Mouse (Mus musculus) heart, postnatal 14 days (tissue): Measurements from ENCODE around the gene Gpr65. TPM values are rescaled to one million over a fixed set of nuclear protein-coding genes. Genes with fewer than 3 reads are reported as not detected.

Experiments used
- DNase-seq, 2 experiments: peaks; one replicate each; pipeline ENCODE4 v3.0.0; 2021 to 2022
- intact Hi-C: fragments of 180-260 bp; cut with DNase I; formaldehyde crosslinking; loops from one replicate; pipeline ENCODE4 v1.15.1; 2025
- total RNA-seq, 2 experiments: library from RNA; stranded (reverse); gene quantifications; 2 replicates each; pipeline ENCODE4 v1.2.3; 2021

Gpr65 gene
- total RNA-seq, 2 experiments from 2014 or later = 0.43 to 1.3 TPM

DNA sequence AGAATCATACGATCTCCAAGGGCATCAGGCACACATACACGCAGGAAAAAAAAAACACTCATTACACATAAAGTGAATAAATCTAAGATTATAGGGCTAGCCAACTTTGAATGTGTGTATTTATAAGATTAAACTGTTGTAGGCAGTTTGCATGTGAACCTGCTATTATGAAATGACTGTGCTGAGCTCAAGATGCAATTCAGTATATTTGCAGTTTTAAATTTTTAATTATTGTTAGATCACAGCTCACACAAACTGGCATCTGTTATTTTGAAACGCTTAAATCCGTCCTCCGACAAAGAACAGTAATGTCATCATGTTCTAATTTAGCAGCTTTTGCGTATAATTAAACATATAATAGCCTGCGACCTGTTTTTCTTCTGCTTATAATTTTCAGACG lies 12.6 kb downstream of the Gpr65 start:
- intact Hi-C loops = loop anchor here (5.0 to 10.0 kb wide), 2 partner anchors 66 to 344 kb away; partner anchors contain the start of gene Spata7
- no peak for DNase-seq

DNA sequence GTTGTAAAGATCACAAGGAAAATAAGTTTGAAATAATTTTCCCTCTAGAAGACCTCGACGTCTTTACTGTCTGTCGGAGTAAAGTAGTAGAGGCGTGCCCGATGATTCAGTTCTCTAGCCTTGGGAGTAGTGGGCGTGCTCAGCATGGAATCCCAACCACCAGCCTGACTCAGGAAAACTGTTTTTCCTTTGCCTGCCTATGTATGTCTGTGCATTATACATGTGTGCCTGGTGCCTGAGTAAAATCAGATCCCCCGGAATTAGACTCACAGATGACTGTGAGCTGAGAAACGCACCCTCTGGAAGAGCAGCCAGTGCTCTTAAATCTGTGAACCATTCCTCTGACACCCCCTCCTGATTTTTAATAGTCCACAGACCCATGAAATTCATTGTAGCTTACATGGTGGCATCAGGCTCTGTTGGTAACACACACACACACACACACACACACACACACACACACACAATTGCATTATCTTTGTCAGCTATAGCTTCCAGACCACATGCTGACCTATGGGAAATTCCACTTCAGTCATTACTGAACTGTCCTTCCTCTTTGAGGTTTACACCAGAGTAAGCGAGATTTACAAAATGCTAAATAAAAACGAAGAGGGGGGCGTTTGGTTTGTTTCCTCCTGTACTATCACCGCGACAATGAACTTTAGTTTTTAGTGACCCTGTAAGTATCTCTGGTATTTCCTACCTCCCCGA lies 14.5 kb downstream of the Gpr65 start:
- intact Hi-C loops = loop anchor here (5.0 to 10.0 kb wide), 2 partner anchors 64 to 342 kb away; partner anchors contain the start of gene Spata7
- DNase-seq = no peak

DNA sequence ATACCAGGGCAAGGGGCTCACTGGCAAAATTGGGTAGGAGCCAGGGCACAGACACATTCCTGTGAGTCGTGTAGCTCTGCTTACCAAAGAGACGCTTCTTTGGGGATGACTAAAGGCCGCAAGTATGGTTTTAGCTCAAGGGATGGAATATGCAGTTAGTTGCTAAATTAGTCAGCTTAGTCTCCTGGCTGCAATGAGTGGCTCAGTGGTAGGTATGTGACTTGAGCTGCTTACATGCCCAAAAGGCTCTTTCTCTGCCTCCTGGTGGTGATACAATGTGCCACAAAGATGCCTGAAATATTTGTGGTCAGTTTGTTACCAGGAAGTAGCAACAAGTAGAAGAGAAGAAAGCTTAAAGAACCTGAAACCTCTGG lies 15.0 kb downstream of the Gpr65 start:
- intact Hi-C loops = loop anchor here (5.0 to 10.0 kb wide), 2 partner anchors 64 to 341 kb away; partner anchors contain the start of gene Spata7
- DNase-seq = no peak

DNA sequence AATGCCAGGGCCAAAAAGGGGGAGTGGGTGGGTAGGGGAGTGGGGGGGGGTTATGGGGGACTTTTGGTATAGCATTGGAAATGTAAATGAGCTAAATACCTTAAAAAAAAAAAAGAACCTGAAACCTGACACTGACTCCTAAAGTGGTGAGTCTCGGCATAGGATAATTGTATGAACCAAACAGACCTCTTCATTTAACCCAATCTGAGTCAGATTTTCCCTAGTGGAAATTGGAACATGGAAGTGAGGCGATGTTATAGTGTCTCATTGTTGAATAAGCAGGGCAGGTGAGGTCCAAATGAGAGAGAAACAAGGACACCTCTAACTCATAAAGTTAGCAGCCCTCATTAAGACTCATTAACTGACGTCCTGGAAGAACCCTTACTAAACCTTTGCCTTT lies 16.0 kb downstream of the Gpr65 start:
- no peak for DNase-seq
- intact Hi-C loops = loop anchor here (5.0 to 10.0 kb wide), 2 partner anchors 63 to 340 kb away; partner anchors contain the start of gene Spata7

DNA sequence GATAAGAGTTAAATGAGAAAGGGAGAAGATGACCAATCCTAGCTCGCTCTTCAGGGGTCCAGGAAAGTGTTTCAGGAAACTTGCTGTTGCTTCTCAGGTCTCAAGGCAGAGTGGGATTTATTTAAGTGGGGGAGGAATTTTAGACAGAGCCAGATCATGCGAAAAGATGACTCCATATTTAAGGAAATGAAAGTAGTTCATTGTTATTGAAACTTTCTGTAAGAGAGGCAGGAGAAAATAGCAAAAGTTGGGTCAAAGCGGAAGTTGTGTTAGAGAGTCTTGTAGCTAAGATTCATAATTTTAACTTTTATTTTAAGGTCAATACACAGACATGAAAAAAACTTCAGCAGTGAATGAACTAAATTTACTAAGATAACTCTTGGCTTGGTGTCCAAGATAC lies 22.0 kb downstream of the Gpr65 start:
- intact Hi-C loops = no loop called here
- no peak for DNase-seq

DNA sequence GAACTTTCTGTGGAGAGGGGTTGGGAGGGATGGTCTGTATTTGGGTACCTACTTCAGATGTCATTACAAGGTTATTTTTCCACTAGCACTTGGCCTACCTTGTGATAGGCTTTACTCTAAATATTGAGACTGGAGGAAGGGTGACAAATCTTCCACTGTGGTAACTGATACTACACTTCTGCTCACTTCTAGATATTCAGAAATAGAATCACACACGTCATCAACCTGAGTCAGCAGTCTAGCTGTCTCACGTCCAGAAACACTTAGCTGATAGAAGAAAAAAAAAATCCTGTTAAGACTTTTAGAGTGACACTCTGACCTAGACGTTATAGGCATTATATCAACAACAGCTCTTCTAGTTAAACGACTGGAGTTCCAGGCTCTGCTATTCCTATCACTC lies 23.8 kb downstream of the Gpr65 start:
- intact Hi-C loops = no loop called here
- no peak for DNase-seq

DNA sequence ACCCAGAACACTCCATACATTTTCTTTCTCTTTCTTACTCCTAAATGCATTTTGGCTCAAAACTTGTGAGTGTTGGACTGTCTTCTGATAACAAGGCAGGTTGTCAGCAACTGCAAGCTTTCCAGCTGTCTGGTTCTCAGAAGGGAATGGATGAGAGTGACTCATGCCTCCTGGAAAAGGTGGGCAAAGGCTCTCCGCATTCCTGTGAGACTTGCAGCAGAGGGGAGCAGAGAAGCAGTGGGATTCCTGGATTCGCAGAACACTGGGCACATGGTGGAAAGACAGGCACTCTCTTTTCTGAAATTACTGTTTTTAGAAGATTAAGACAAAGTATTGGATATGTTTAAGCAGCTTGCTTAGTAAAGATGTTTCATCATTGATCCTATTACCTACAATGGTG lies 25.8 kb downstream of the Gpr65 start:
- no peak for DNase-seq

DNA sequence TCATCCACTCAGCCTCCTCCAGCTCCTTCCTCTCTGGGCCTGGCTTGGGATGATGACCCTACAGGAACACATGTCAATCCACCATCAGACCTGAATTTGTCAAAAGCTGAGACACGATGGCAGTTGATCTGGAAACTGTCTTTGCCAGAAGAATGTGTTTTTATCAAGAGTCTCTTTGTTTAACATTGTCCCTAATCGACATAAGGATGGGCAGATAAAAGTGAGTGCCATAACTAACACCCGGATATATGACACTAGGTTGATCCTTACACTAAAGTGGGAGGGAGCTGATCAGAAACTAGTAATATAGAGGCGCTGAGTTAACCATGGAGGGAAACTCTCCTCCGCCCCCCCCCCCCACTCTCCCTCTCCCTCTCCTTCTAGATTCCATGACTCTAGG lies 33.5 kb downstream of the Gpr65 start:
- intact Hi-C loops = no loop called here
- no peak for DNase-seq

More for the DNA sequence above, 25.8 kb downstream of the Gpr65 start:
- intact Hi-C loops = no loop called here

DNA sequence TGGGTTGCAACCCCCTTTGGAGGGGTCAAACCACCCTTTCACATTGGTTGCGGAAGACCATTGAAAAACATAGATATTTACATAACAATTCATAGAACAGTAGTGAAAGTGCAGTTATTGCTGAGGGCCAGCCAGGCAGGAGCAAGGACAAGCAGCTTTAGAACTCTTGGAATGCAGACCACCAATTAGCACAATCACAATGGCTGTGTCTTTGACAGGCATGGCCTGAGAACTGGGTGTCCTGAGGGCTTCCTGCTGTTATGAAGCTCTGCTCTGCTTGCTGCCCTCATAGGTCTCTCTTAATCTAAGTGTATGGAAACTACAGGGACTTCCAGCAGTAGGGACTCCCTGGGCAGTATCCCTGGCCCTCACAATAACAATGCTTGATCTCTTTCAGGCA lies 34.6 kb downstream of the Gpr65 start:
- intact Hi-C loops = no loop called here
- no peak for DNase-seq

DNA sequence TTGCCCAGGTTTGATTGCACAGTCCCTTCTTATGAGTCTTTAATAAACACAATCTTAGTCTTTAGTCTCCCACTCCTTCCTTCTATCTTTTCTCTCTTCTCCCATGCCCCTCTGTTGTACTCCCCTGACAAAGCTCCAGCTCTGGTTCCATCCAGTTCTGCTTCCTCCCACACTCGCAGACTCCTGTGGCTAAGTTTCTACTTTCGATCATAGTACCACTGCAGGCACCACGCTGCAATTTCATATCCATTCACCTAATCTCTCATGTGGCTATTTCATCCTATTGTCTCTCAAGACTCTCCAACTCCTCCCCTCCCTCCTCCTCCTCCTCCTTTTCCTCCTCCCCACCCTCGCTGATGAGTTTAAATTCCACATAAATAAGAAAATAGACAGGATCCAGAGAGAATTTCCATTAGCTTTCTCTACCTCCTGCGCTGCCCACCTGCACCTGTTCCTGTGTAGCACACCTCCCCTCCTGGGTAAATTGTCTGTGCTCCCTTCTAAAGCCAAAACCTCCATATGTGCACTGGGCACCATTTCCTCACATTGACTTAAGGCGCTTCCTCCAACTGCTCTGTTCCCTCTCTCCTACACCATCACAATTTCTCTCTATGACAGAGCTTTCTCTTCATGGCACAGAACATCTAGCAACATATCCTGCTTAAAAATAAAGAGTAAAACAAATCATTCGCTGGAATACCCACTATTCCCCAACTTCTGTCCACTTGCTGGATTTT lies 38.9 kb downstream of the Gpr65 start:
- intact Hi-C loops = no loop called here
- DNase-seq = no peak

DNA sequence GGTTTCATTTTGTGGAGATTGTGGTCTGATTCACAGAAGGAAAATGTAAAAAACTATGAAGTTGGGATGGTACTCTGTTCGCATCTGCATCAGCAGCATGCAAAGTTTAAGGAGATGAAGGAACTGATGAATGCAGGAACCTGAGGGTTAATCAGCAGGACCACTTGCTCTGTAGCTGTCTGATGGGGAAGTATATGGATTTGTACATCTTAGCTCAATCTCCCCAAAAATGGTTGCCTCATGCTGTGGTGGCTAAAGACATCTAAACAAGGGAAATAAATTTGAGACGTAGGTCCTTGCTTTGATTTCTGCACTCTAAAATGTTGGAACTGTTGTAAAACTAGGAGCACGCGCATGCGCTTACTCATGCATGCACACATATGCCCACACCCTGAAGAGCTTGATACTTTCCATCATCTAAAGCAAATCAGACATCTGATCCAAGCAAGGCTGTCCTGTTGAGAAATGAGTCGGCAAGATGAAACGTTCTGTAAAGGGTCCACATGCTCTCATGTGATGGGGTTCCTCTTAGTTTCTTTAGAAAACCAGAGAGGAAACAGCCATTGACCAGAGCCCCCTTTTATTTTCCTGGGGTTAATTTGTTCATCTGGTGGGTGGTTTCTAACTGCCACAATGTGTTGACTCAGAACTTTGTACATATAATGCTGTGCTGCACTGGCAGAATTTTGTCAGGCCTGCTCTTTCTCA lies 43.1 kb downstream of the Gpr65 start:
- intact Hi-C loops = no loop called here
- no peak for DNase-seq

DNA sequence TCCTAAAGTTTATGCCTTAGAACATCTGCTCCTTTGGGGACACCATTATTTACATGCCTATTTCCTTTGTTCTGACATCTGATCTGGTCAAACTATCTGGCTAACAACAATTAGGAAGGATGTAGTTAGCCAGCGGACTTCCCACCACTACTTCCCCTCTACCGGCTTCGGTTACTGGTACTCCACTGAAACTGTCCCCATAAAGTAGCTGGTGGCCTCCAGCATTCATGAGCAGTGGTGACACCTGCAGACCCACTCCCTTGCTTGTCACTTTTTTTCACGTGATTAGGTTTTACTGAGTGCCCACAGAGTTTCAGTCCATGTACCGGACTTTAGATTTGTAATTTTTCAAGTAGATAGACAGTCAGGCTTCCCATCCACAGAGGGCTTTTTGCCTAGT lies 47.5 kb downstream of the Gpr65 start:
- intact Hi-C loops = no loop called here
- no peak for DNase-seq

DNA sequence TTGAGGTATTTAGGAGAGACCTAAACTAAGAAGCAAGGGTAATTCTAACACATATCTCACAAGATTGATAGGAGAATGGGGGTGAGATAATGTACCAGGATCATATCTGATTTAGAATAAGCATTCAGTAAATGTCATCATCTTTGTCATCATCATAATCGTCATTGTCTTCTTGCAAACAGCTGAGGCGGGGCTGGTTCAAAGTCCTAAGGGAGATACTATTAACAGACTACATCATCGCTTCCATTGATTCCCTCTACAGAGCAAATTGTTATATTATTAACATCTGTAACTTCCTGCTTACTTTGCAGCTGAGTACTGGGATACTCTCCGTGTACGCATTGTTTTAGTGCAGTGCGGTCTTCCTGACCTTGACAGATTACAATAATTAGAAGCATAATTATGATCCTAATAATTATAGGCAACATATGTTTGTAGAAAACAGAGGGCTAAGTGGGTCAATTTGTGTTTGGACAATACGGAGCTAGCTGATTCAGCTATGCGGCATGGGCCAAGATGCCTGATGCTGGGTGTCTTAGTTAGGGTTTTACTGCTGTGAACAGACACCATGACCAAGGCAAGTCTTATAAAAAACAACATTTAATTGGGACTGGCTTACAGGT lies 49.4 kb downstream of the Gpr65 start:
- intact Hi-C loops = no loop called here
- DNase-seq = no peak

DNA sequence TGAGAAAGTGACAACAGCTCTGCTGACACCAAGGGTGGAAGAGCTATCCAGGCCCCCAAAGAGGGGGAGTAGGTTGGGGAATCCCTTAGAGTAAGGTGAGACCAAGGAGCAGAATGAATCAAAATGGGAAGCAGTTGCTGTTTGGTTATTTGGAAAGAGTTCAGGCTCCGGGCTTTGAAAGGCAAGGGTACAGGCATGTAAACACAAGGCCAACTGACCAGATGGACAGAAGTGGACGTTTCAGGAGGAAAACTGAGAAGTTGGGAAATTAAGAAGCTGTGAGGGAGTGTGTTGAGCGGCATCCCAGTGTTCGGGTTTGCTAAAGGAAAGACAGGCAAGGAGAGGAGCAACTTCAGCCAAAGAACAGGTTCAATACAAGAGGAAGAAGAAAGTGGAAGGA lies 54.0 kb downstream of the Gpr65 start:
- intact Hi-C loops = loop anchor here (10.0 kb wide), 2 partner anchors 272 to 302 kb away; partner anchors contain the start of gene Spata7
- no peak for DNase-seq

DNA sequence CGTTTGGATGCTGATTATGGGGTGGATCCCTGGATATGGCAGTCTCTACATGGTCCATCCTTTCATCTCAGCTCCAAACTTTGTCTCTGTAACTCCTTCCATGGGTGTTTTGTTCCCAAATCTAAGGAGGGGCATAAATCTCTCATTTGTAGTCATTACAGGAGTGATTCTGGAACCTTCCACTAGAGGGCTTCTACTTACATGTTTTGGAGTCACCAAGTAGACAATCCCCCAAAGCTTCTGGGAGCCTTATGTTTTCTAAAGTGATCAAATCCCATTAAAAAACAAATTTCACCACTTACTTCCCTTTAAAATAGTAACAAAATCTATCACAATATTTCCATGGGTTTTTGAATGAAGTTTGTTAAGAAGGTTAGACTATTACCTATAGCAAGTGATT lies 55.7 kb downstream of the Gpr65 start:
- intact Hi-C loops = loop anchor here (10.0 kb wide), 2 partner anchors 271 to 301 kb away; partner anchors contain the start of gene Spata7
- DNase-seq = peak in 1 of 2 experiments; percentile 13

Other genes with a start within 250 kb of the Gpr65 start
- 1 to 10 TPM; 7.9 to 8.4 TPM for gene Galc, start 9.2 kb upstream of the Gpr65 start, total RNA-seq